Comparison of ENCODE assay signal across 16 mouse cellular contexts in genomic region chr13:30185549-30185948, GRCm38 (mm10). TPM values are rescaled to one million over a fixed set of nuclear protein-coding genes. Genes with fewer than 3 reads are reported as not detected.
DNase-seq lines count a peak whose midpoint lies in the region; ATAC-seq and TF ChIP-seq lines count a peak whose summit lies in the region.
"Had no signal": no experiment of that assay in that cellular context is flagged by ENCODE, and none has a peak within 500 bp of the region (broad histone marks: within the 10 kb centered on the region; RNA-seq: fewer than 3 reads in every experiment).

No protein-coding gene starts in this region.

- TF ChIP-seq CTCF in stomach, postnatal 0 days (IDR thresholded peaks at IDR 0.05; ENCODE audit: low read depth), result no peak

- WGBS in hindbrain, embryonic 10.5 days, result 39% methylated on average over 6 of the region's 6 CpGs
- WGBS in hindbrain, embryonic 11.5 days, result 44% methylated on average over 6 of the region's 6 CpGs
- WGBS in midbrain, embryonic 15.5 days, result 44% methylated on average over 6 of the region's 6 CpGs
- 36% methylated on average over 6 of the region's 6 CpGs for WGBS in midbrain, embryonic 16.5 days
- WGBS in hindbrain, embryonic 16.5 days, result 33% methylated on average over 6 of the region's 6 CpGs
- 67% methylated on average over 6 of the region's 6 CpGs for WGBS in stomach, postnatal 0 days

- no peaks in the 10 kb centered on the region for H3K9me3 ChIP-seq in hindbrain, embryonic 10.5 days
- no peaks in the 10 kb centered on the region for H3K9me3 ChIP-seq in hindbrain, embryonic 11.5 days (ENCODE audit: control insufficient read depth, low read length)
- no peaks in the 10 kb centered on the region for H3K9me3 ChIP-seq in midbrain, embryonic 15.5 days
- no peaks in the 10 kb centered on the region for H3K9me3 ChIP-seq in midbrain, embryonic 16.5 days (replicated peaks; ENCODE audit: control insufficient read depth, low read length, poor library complexity, severe bottlenecking)
- H3K9me3 ChIP-seq in hindbrain, embryonic 16.5 days (ENCODE audit: control insufficient read depth, low read length), result no peaks in the 10 kb centered on the region
- no peaks in the 10 kb centered on the region for H3K9me3 ChIP-seq in stomach, postnatal 0 days (ENCODE audit: control insufficient read depth, low read length)
- H3K9me3 ChIP-seq: heart, embryonic 13.5 days; limb, embryonic 15.5 days had no signal

- no peak overlapping the region for H3K9ac ChIP-seq in hindbrain, embryonic 11.5 days (ENCODE audit: low read depth, low read length)
- H3K9ac ChIP-seq in midbrain, embryonic 15.5 days, result no peak overlapping the region
- no peak overlapping the region for H3K9ac ChIP-seq in midbrain, embryonic 16.5 days (ENCODE audit: low read depth, low read length)
- no peak overlapping the region for H3K9ac ChIP-seq in hindbrain, embryonic 16.5 days (ENCODE audit: low read depth, low read length)
- no peak overlapping the region for H3K9ac ChIP-seq in stomach, postnatal 0 days (ENCODE audit: low read length)
- H3K9ac ChIP-seq: forebrain, postnatal 0 days; heart, embryonic 13.5 days; limb, embryonic 15.5 days had no signal

- no peak for DNase-seq in hindbrain, embryonic 10.5 days (ENCODE audit: low spot score)
- DNase-seq in hindbrain, embryonic 11.5 days (ENCODE audit: low spot score), result no peak
- DNase-seq in stomach, postnatal 0 days (ENCODE audit: low spot score), result no peak
- no peak for DNase-seq in right cerebral cortex, postnatal 10 days (ENCODE audit: low spot score in 2 of 2)
- DNase-seq: adrenal gland, postnatal 10 days; B cell, adult 2 months; cerebellum, adult 2 months; heart, postnatal 4 days; kidney, adult 11 months; kidney, postnatal 14 days had no signal

- H3K4me2 ChIP-seq in hindbrain, embryonic 11.5 days (replicated peaks; ENCODE audit: low read depth, low read length), result no peak overlapping the region
- H3K4me2 ChIP-seq in midbrain, embryonic 15.5 days, result no peak overlapping the region
- no peak overlapping the region for H3K4me2 ChIP-seq in midbrain, embryonic 16.5 days (ENCODE audit: low read length)
- H3K4me2 ChIP-seq in hindbrain, embryonic 16.5 days (ENCODE audit: low read length), result no peak overlapping the region
- H3K4me2 ChIP-seq in stomach, postnatal 0 days (replicated peaks; ENCODE audit: low read depth), result no peak overlapping the region
- H3K4me2 ChIP-seq: heart, embryonic 13.5 days; limb, embryonic 15.5 days had no signal

- no peak for ATAC-seq in hindbrain, embryonic 11.5 days (ENCODE audit: low FRiP score)
- 0 out of 2 replicates have a peak, but pooled peaks have one; percentile 27 for ATAC-seq in midbrain, embryonic 15.5 days (replicated peaks)
- ATAC-seq in midbrain, embryonic 16.5 days, result no peak
- peak; percentile 27; the same call in 1 of the 2 replicates for ATAC-seq in hindbrain, embryonic 16.5 days
- ATAC-seq in stomach, postnatal 0 days (ENCODE audit: low FRiP score, low TSS enrichment), result no peak

- H3K27me3 ChIP-seq in hindbrain, embryonic 10.5 days (ENCODE audit: insufficient read depth, poor library complexity, severe bottlenecking), result no peaks in the 10 kb centered on the region
- H3K27me3 ChIP-seq in hindbrain, embryonic 11.5 days (ENCODE audit: control insufficient read depth, insufficient read depth, low read length), result no peaks in the 10 kb centered on the region
- H3K27me3 ChIP-seq in midbrain, embryonic 15.5 days (replicated peaks), result no peaks in the 10 kb centered on the region
- H3K27me3 ChIP-seq in midbrain, embryonic 16.5 days (ENCODE audit: control insufficient read depth, insufficient read depth, low read depth, low read length), result no peaks in the 10 kb centered on the region
- no peaks in the 10 kb centered on the region for H3K27me3 ChIP-seq in hindbrain, embryonic 16.5 days (replicated peaks; ENCODE audit: control insufficient read depth, insufficient read depth, low read length)
- no peaks in the 10 kb centered on the region for H3K27me3 ChIP-seq in stomach, postnatal 0 days (ENCODE audit: control insufficient read depth, insufficient read depth, low read length)
- H3K27me3 ChIP-seq: heart, embryonic 13.5 days; limb, embryonic 15.5 days had no signal

- no peak for TF ChIP-seq EP300 in stomach, postnatal 0 days (optimal IDR thresholded peaks at IDR 0.05)

- H3K27ac ChIP-seq in hindbrain, embryonic 10.5 days, result 0 out of 2 replicates have a peak overlapping the region, but pooled peaks have one; percentile 3
- H3K27ac ChIP-seq in hindbrain, embryonic 11.5 days (ENCODE audit: low read depth, low read length), result no peak overlapping the region
- no peak overlapping the region for H3K27ac ChIP-seq in midbrain, embryonic 15.5 days
- no peak overlapping the region for H3K27ac ChIP-seq in midbrain, embryonic 16.5 days (ENCODE audit: low read length)
- H3K27ac ChIP-seq in hindbrain, embryonic 16.5 days (ENCODE audit: low read depth, low read length), result no peak overlapping the region
- peak overlapping the region; percentile 24; the same call in 1 of the 2 replicates for H3K27ac ChIP-seq in stomach, postnatal 0 days (replicated peaks)
- H3K27ac ChIP-seq: heart, embryonic 13.5 days; limb, embryonic 15.5 days had no signal

- peaks cover 17% of the 10 kb centered on the region for H3K4me1 ChIP-seq in hindbrain, embryonic 10.5 days (replicated peaks)
- H3K4me1 ChIP-seq in hindbrain, embryonic 11.5 days (replicated peaks; ENCODE audit: control insufficient read depth, insufficient read depth, low read length), result no peaks in the 10 kb centered on the region
- 0 out of 2 replicates have a peak, but pooled peaks cover 3% of the 10 kb centered on the region for H3K4me1 ChIP-seq in midbrain, embryonic 15.5 days
- peaks cover 3% of the 10 kb centered on the region; the same call in 1 of the 2 replicates for H3K4me1 ChIP-seq in midbrain, embryonic 16.5 days (ENCODE audit: control insufficient read depth, insufficient read depth, low read length)
- no peaks in the 10 kb centered on the region for H3K4me1 ChIP-seq in hindbrain, embryonic 16.5 days (ENCODE audit: control insufficient read depth, insufficient read depth, low read depth, low read length)
- H3K4me1 ChIP-seq in stomach, postnatal 0 days (replicated peaks; ENCODE audit: control insufficient read depth, insufficient read depth), result no peaks in the 10 kb centered on the region
- H3K4me1 ChIP-seq: heart, embryonic 13.5 days; limb, embryonic 15.5 days had no signal

- no peak overlapping the region for H3K4me3 ChIP-seq in hindbrain, embryonic 10.5 days
- H3K4me3 ChIP-seq in hindbrain, embryonic 11.5 days (ENCODE audit: low read depth, low read length), result no peak overlapping the region
- H3K4me3 ChIP-seq in midbrain, embryonic 15.5 days, result no peak overlapping the region
- H3K4me3 ChIP-seq in midbrain, embryonic 16.5 days (ENCODE audit: low read depth, low read length), result no peak overlapping the region
- no peak overlapping the region for H3K4me3 ChIP-seq in hindbrain, embryonic 16.5 days (ENCODE audit: low read length)
- no peak overlapping the region for H3K4me3 ChIP-seq in stomach, postnatal 0 days (ENCODE audit: low read depth, low read length)
- H3K4me3 ChIP-seq: heart, embryonic 13.5 days; limb, embryonic 15.5 days had no signal

- H3K36me3 ChIP-seq in hindbrain, embryonic 10.5 days, result no peaks in the 10 kb centered on the region
- no peaks in the 10 kb centered on the region for H3K36me3 ChIP-seq in hindbrain, embryonic 11.5 days (ENCODE audit: control insufficient read depth, insufficient read depth, low read length)
- H3K36me3 ChIP-seq in midbrain, embryonic 15.5 days (replicated peaks), result no peaks in the 10 kb centered on the region
- no peaks in the 10 kb centered on the region for H3K36me3 ChIP-seq in midbrain, embryonic 16.5 days (ENCODE audit: control insufficient read depth, insufficient read depth, low read length)
- no peaks in the 10 kb centered on the region for H3K36me3 ChIP-seq in hindbrain, embryonic 16.5 days (ENCODE audit: control insufficient read depth, insufficient read depth, low read length)
- no peaks in the 10 kb centered on the region for H3K36me3 ChIP-seq in stomach, postnatal 0 days (ENCODE audit: control insufficient read depth, insufficient read depth, low read length)
- H3K36me3 ChIP-seq: heart, embryonic 13.5 days; limb, embryonic 15.5 days had no signal

RNA-seq across cellular contexts. Expression of gene Mboat1, which starts 49.3 kb away (rescaled TPM):
- 5.1 and 5.4 TPM in 2 replicates for polyA plus RNA-seq in hindbrain, embryonic 10.5 days (2016; fragmentation: Nextera tagmentation; extraction: Ambion mirVana)
- polyA plus RNA-seq in hindbrain, embryonic 11.5 days (2014; fragmentation: Nextera tagmentation; extraction: Ambion mirVana), result 6.4 and 7.4 TPM in 2 replicates
- polyA plus RNA-seq in midbrain, embryonic 15.5 days (2015; fragmentation: Nextera tagmentation; extraction: Ambion mirVana), result 2.5 and 2.7 TPM in 2 replicates
- polyA plus RNA-seq in midbrain, embryonic 16.5 days (2015; fragmentation: Nextera tagmentation; extraction: Ambion mirVana), result 1.6 TPM in 2 replicates
- 2.6 and 3.4 TPM in 2 replicates for polyA plus RNA-seq in hindbrain, embryonic 16.5 days (2015; fragmentation: Nextera tagmentation; extraction: Ambion mirVana)
- 98.7 and 104 TPM in 2 replicates for polyA plus RNA-seq in stomach, postnatal 0 days (2015; fragmentation: Nextera tagmentation; extraction: Ambion mirVana)

Comparison
In these comparisons a context has a peak if more than half of its experiments do, and no peak if none do; other contexts are left out.
1. H3K27ac ChIP-seq: peak in hindbrain, embryonic 10.5 days (single experiment) and stomach, postnatal 0 days (single experiment); none in hindbrain, embryonic 11.5 days (single experiment), midbrain, embryonic 15.5 days (single experiment), midbrain, embryonic 16.5 days (single experiment) and hindbrain, embryonic 16.5 days (single experiment).
2. ATAC-seq: peak in midbrain, embryonic 15.5 days (single experiment) and hindbrain, embryonic 16.5 days (single experiment); none in hindbrain, embryonic 11.5 days (single experiment), midbrain, embryonic 16.5 days (single experiment) and stomach, postnatal 0 days (single experiment).
3. RNA of gene Mboat1, which starts 49.3 kb away (polyA plus RNA-seq): 98.7 to 104 TPM in stomach, postnatal 0 days; 6.4 to 7.4 TPM in hindbrain, embryonic 11.5 days, 5.1 to 5.4 TPM in hindbrain, embryonic 10.5 days, 2.6 to 3.4 TPM in hindbrain, embryonic 16.5 days, 2.5 to 2.7 TPM in midbrain, embryonic 15.5 days and 1.6 TPM in midbrain, embryonic 16.5 days; every median in the first group is over 10 times any median in the second.